Mouse (Mus musculus) ES-E14 (cell line): ENCODE results near the gene Dctn3. TPM values are rescaled to one million over a fixed set of nuclear protein-coding genes. Genes with fewer than 3 reads are reported as not detected.

Experiments
- DNase-seq: peaks from one replicate; pipeline ENCODE4 v3.0.0-alpha.2; 2013; ENCODE audit warnings: low read depth, low spot score
- H3K27ac ChIP-seq: 2 replicates; pipeline ENCODE4 v1.5.1; 2012; ENCODE audit warnings: low read depth, mild to moderate bottlenecking, low read length, moderate library complexity, mixed read lengths; ENCODE audit not compliant: poor library complexity, insufficient read depth, severe bottlenecking
- H3K36me3 ChIP-seq: 2 replicates; pipeline ENCODE4 v1.6.1; 2012; ENCODE audit warnings: mild to moderate bottlenecking, low read length, moderate library complexity, mixed read lengths; ENCODE audit not compliant: control insufficient read depth, poor library complexity, insufficient read depth, severe bottlenecking
- H3K4me1 ChIP-seq, 2 experiments: fragments of 150-350 bp in 1 of 2; sonication (generic) in 1 of 2; 2 replicates each; pipeline ENCODE4 v1.6.1; 2012; ENCODE audit warnings: low read length in 2 of 2, mild to moderate bottlenecking in 1 of 2, mixed read lengths in 1 of 2; ENCODE audit not compliant: control insufficient read depth in 2 of 2, insufficient read depth in 2 of 2, poor library complexity in 1 of 2
- H3K4me3 ChIP-seq, 2 experiments: fragments of 150-350 bp in 1 of 2; sonication (generic) in 1 of 2; 2 replicates each; pipeline ENCODE4 v1.5.1; 2012; ENCODE audit warnings: low read length in 2 of 2, low read depth in 1 of 2, mild to moderate bottlenecking in 1 of 2, mixed read lengths in 1 of 2; ENCODE audit not compliant: insufficient read depth in 1 of 2, poor library complexity in 1 of 2, severe bottlenecking in 1 of 2
- H3K9ac ChIP-seq: 2 replicates; pipeline ENCODE4 v1.6.1; 2012; ENCODE audit warnings: low read depth, mild to moderate bottlenecking, low read length, mixed read lengths; ENCODE audit not compliant: poor library complexity, insufficient read depth, severe bottlenecking
- H3K9me3 ChIP-seq: fragments of 150-350 bp; sonication (generic); 2 replicates; pipeline ENCODE4 v1.6.1; 2012; ENCODE audit warnings: low read depth, mild to moderate bottlenecking, low read length; ENCODE audit not compliant: control insufficient read depth, insufficient read depth
- CHD2 ChIP-seq: IDR thresholded peaks from 2 replicates; pipeline ENCODE4 v1.6.1; 2014; ENCODE audit warnings: mild to moderate bottlenecking, low read depth, low read length, inconsistent platforms
- HCFC1 ChIP-seq: IDR thresholded peaks from 2 replicates; pipeline ENCODE4 v1.6.1; 2012; ENCODE audit warnings: low read length, inconsistent platforms, borderline replicate concordance; ENCODE audit not compliant: insufficient read depth
- MAFK ChIP-seq: IDR thresholded peaks from 2 replicates; pipeline ENCODE4 v1.6.1; 2014; ENCODE audit warnings: mild to moderate bottlenecking, low read depth, low read length, inconsistent platforms; ENCODE audit not compliant: insufficient read depth
- ZC3H11A ChIP-seq: IDR thresholded peaks from 2 replicates; pipeline ENCODE4 v1.6.1; 2012; ENCODE audit warnings: low read depth, mild to moderate bottlenecking, inconsistent platforms, low read length, borderline replicate concordance
- ZNF384 ChIP-seq: IDR thresholded peaks from 2 replicates; pipeline ENCODE4 v1.6.1; 2012; ENCODE audit warnings: low read depth, low read length, inconsistent platforms
- in situ Hi-C, 2 experiments: fragments of 600-800 bp; cut with MboI; formaldehyde crosslinking; loops; one replicate each; pipeline ENCODE4 v1.15.1; 2025; ENCODE audit warnings: low sequenced_read_pairs in 2 of 2, inconsistent platforms in 1 of 2; ENCODE audit not compliant: unreplicated experiment in 2 of 2
- total RNA-seq: library from RNA; depleted of rRNA; stranded (reverse); fragments of 300-350 nt; gene quantifications from 2 replicates; pipeline ENCODE4 v1.2.3, GENCODE M21; 2012; rRNA removed

Dctn3 gene
- total RNA-seq, 1 experiment: 90.9 TPM

DNA sequence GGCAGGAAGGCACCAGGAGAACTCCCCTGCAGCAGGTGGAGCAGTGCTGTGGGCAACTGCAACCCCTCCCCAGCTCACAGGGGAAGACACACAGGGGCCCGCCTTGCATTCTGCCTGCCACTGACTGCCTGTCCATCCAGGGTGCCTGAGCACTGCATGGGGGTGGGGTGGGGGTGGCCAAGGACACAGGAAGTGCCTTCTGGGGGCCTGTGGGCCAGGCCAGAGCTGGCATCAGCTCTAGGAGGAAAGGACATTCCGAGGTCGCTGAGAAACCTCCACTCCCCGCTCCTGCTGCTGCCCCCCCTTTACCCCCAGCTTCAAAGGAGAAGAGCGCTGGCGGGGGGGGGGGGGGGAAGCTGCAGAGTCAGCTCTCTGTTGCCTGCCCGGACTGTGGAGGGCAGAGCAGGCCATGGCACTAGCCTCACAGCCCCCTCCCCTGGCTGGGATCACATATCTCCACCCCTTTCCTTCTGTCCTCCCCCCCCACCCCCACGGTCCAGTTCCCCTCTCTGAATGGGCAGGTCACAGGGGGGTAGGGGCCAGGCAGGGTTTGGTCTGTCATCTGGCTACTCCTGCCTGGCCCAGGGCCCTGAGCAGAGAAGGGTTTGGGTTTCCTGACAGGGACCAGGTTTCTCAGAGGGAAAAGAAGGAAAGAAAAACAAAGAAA, 57.8 kb downstream of the Dctn3 start:
- in situ Hi-C loops: no loop called here
- DNase-seq: no peak
- H3K36me3 ChIP-seq: no peaks in the 10 kb centered on the region; the same call in 1 of the 2 replicates
- no peaks in the 10 kb centered on the region for H3K9me3 ChIP-seq
- H3K27ac ChIP-seq: no peak overlapping the region
- H3K4me3 ChIP-seq: no peak overlapping the region
- no peak for TF ChIP-seq ZNF384
- no peak for TF ChIP-seq ZC3H11A
- no peak for TF ChIP-seq CHD2
- no peak for TF ChIP-seq MAFK
- no peak for TF ChIP-seq HCFC1
- H3K9ac ChIP-seq: no peak overlapping the region
- H3K4me1 ChIP-seq: peaks cover 3 to 33% of the 10 kb centered on the region in 2 experiments; a peak in 3 of 4 replicates

Other genes starting within 250 kb of the Dctn3 start
- 6.4 and 11.6 TPM in 2 replicates for gene AI464131, start 220.1 kb downstream of the Dctn3 start, total RNA-seq
- not detected in 2 replicates for gene 1110017D15Rik, start 205.8 kb downstream of the Dctn3 start, total RNA-seq
- gene Fam219a, start 153.6 kb downstream of the Dctn3 start, total RNA-seq: 2.9 TPM in 2 replicates
- 1.7 and 2.0 TPM in 2 replicates for gene Dnaic1, start 153.4 kb downstream of the Dctn3 start, total RNA-seq
- gene Enho, start 82.8 kb downstream of the Dctn3 start, total RNA-seq: 4.7 and 5.8 TPM in 2 replicates
- gene Cntfr, start 26.1 kb downstream of the Dctn3 start, total RNA-seq: 17.0 and 19.9 TPM in 2 replicates
- gene Il11ra1, start 23.2 kb downstream of the Dctn3 start, total RNA-seq: 13.5 and 20.9 TPM in 2 replicates
- gene Rpp25l, start 9.6 kb downstream of the Dctn3 start, total RNA-seq: 56.8 and 67.7 TPM in 2 replicates
- 0.11 TPM in 1 of 2 replicates, not detected in the other for gene Arid3c, start 8.0 kb upstream of the Dctn3 start, total RNA-seq
- gene Galt, start 32.1 kb upstream of the Dctn3 start, total RNA-seq: 26.9 and 34.9 TPM in 2 replicates
- 198 and 230 TPM in 2 replicates for gene Sigmar1, start 33.0 kb upstream of the Dctn3 start, total RNA-seq
- 11.4 and 14.6 TPM in 2 replicates for gene Ccl27a, start 51.1 kb upstream of the Dctn3 start, total RNA-seq
- not detected in 2 replicates for gene Gm21541, start 180.4 kb upstream of the Dctn3 start, total RNA-seq
- gene Gm20878, start 218.4 kb upstream of the Dctn3 start, total RNA-seq: 1.9 TPM in 1 of 2 replicates, not detected in the other
- gene Fam205a4, start 242.9 kb upstream of the Dctn3 start, total RNA-seq: not detected in 2 replicates